In the genomic region with DNA sequence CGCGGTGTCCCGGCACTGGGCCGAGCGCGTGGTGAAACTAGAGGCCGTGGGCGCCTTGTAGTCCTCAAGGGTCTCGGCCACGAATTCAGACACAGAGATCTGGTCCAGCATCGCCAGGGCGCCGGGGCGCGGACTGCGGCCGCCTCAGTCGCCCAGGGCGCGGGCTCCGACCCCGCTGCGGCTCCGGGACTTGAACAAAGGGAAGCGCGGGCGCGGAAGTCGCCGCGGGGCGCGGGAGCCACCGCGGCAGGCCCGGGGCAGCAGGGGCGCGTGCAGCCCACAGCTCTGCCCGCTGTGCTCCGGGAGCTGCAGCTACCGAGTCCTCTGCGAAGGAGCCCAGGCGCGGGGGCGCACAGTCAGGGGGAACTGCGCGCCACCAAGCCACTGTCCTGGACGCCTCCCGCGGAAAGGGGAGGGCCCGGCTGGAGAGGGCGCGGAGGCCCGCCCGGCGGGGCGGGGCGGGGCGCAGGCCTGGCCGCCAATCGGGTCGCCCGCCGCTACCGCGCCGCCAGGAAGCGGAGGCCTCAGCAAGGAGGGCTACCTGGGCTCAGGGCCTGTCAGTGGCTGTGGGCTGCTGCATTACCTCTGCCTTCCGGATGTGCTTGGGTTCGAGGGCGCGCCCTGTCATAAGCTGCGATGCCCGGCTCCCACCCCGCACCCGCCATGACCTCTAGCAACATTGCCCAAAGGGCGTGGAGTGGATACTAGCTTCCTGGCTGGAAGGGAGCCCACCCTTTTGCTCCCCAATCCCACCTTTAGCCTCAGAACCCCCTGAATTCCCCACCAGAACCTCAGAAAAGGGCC, we compare ENCODE assay signal across 8 mouse cellular contexts.
A peak's percentile ranks its signal among the peaks of the same experiment; 100 is the strongest.
DNase-seq lines count a peak whose midpoint lies in the region; ATAC-seq and TF ChIP-seq lines count a peak whose summit lies in the region.
"Not testable (repeated sequence)": the region's sequence is repeated elsewhere in the genome, so short reads cannot be mapped to it uniquely, and the experiment has no call there.

No protein-coding gene starts in this region.

- not testable (repeated sequence) for H3K36me3 ChIP-seq in embryonic facial prominence, embryonic 13.5 days; hindbrain, embryonic 16.5 days (ENCODE audit: control insufficient read depth, insufficient read depth, low read length); lung, embryonic 16.5 days (ENCODE audit: control insufficient read depth, insufficient read depth, low read length); thymus, adult 2 months (ENCODE audit: control insufficient read depth, insufficient read depth, low read length)

- TF ChIP-seq POLR2A in thymus, adult 2 months (IDR thresholded peaks at IDR 0.05; ENCODE audit: control insufficient read depth, extremely low read depth, insufficient read depth, low read length, poor library complexity): not testable (repeated sequence)

- not testable (repeated sequence) for ATAC-seq in embryonic facial prominence, embryonic 13.5 days (ENCODE audit: insufficient number of reproducible peaks, insufficient read depth, low FRiP score, low TSS enrichment, low read depth); hindbrain, embryonic 16.5 days; lung, embryonic 16.5 days (ENCODE audit: low read depth)

- peak overlapping the region; percentile 83 for H3K9ac ChIP-seq in embryonic facial prominence, embryonic 13.5 days
- peak overlapping the region; percentile 64 for H3K9ac ChIP-seq in hindbrain, embryonic 16.5 days (ENCODE audit: low read depth, low read length)
- H3K9ac ChIP-seq in lung, embryonic 16.5 days (ENCODE audit: low read length): peak overlapping the region; percentile 75

- peak overlapping the region; percentile 57 for H3K4me2 ChIP-seq in embryonic facial prominence, embryonic 13.5 days
- H3K4me2 ChIP-seq in hindbrain, embryonic 16.5 days (ENCODE audit: low read length): peak overlapping the region; percentile 52
- H3K4me2 ChIP-seq in lung, embryonic 16.5 days (ENCODE audit: low read depth, low read length): peak overlapping the region; percentile 50

- not testable (repeated sequence) for H3K27me3 ChIP-seq in embryonic facial prominence, embryonic 13.5 days; hindbrain, embryonic 16.5 days (replicated peaks; ENCODE audit: control insufficient read depth, insufficient read depth, low read length); lung, embryonic 16.5 days (ENCODE audit: control insufficient read depth, insufficient read depth, low read depth, low read length); thymus, adult 2 months (ENCODE audit: control insufficient read depth, insufficient read depth, low read length)

- DNase-seq in R1 (ENCODE audit: low read depth, low spot score): peak; percentile 0
- DNase-seq in heart, adult 18-20 months: peak; percentile 4
- peak; percentile 4 to 12 for DNase-seq in left cerebral cortex, postnatal 25 days (ENCODE audit: low spot score in 2 of 2)
- peak; percentile 4 for DNase-seq in ovary, adult 18-20 months (ENCODE audit: low spot score)
- DNase-seq in thymus, adult 2 months: peak; percentile 13

- H3K27ac ChIP-seq in embryonic facial prominence, embryonic 13.5 days; hindbrain, embryonic 16.5 days (ENCODE audit: low read depth, low read length); lung, embryonic 16.5 days (ENCODE audit: low read length); thymus, adult 2 months (ENCODE audit: control insufficient read depth, insufficient read depth, low read length): not testable (repeated sequence)

- H3K4me1 ChIP-seq in embryonic facial prominence, embryonic 13.5 days; hindbrain, embryonic 16.5 days (ENCODE audit: control insufficient read depth, insufficient read depth, low read depth, low read length); lung, embryonic 16.5 days (replicated peaks; ENCODE audit: control insufficient read depth, insufficient read depth, low read length); thymus, adult 2 months (replicated peaks; ENCODE audit: control insufficient read depth, insufficient read depth, low read length): not testable (repeated sequence)

- H3K9me3 ChIP-seq in embryonic facial prominence, embryonic 13.5 days; hindbrain, embryonic 16.5 days (ENCODE audit: control insufficient read depth, low read length); lung, embryonic 16.5 days (ENCODE audit: control insufficient read depth, low read length): not testable (repeated sequence)

- TF ChIP-seq CTCF in thymus, adult 2 months (IDR thresholded peaks at IDR 0.05; ENCODE audit: borderline replicate concordance, control insufficient read depth, extremely low read depth, insufficient read depth, low read length, poor library complexity): not testable (repeated sequence)

- WGBS in embryonic facial prominence, embryonic 13.5 days: 2% methylated on average over 64 of the region's 77 CpGs
- WGBS in hindbrain, embryonic 16.5 days: 4% methylated on average over 21 of the region's 77 CpGs
- under 1% methylated on average over 42 of the region's 77 CpGs for WGBS in lung, embryonic 16.5 days
- 11% methylated on average over 59 of the region's 77 CpGs for WGBS in thymus, adult 2 months

- intact Hi-C loops in left cerebral cortex, postnatal 25 days (cut with DNase I): not testable (repeated sequence)

- H3K4me3 ChIP-seq in embryonic facial prominence, embryonic 13.5 days: peak overlapping the region; percentile 62
- H3K4me3 ChIP-seq in hindbrain, embryonic 16.5 days (ENCODE audit: low read length): peak overlapping the region; percentile 50
- H3K4me3 ChIP-seq in lung, embryonic 16.5 days (ENCODE audit: low read length): peak overlapping the region; percentile 62
- H3K4me3 ChIP-seq in thymus, adult 2 months (ENCODE audit: control insufficient read depth, insufficient read depth, low read length): peak overlapping the region; percentile 46
